Mouse (Mus musculus) bone marrow, adult 2 months (tissue): ENCODE results near the gene Ddx27.

Source experiments
- CTCF ChIP-seq: fragments of 200-500 bp; IDR thresholded peaks from 2 replicates; pipeline ENCODE4 v1.5.1; 2011; ENCODE audit warnings: low read length, control low read depth; ENCODE audit not compliant: control insufficient read depth, insufficient read depth
- POLR2A ChIP-seq: fragments of 200-500 bp; IDR thresholded peaks from 2 replicates; pipeline ENCODE4 v1.6.1; 2011; ENCODE audit warnings: low read depth, mild to moderate bottlenecking, control low read depth, low read length, borderline replicate concordance; ENCODE audit not compliant: control insufficient read depth

DNA sequence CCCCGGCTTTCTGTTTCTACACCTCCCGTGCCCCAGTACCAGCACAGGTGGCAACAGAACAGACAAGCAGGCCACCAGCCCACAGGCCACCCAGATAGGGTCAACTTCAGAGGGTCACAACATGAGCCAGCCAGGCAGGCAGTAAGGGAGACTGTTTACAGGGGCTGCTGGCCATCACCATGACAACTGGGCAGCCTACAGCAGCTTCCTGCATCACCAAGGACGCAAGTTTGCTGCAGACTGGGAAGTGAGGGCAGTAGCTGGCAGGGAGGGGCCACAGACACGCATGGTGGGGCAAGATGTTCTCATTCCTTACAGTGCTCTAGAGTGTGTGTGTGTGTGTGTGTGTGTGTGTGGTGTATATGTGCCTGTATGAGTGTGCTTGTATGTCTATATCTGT is 66.6 kb downstream of the Ddx27 start:
- TF ChIP-seq POLR2A (no peak), CTCF (no peak)
